Mouse (Mus musculus): ENCODE data around the gene Git2. TPM values are rescaled to one million over a fixed set of nuclear protein-coding genes. Genes with fewer than 3 reads are reported as not detected.

Git2 gene
- 7.5 TPM for polyA plus RNA-seq (2014; fragmentation: Illumina TruSeq; extraction: RNeasy Lipid Tissue Mini Kit (QIAGEN cat#74804); ENCODE audit: low read depth, low replicate concordance)

GRCm38 (mm10) chr5:114775056-114775979, at the start of gene Git2:
Gene Git2, minus strand, starts transcription at chr5:114775517.

GRCm38 (mm10) chr5:114822796-114823688, 47.7 kb upstream of the Git2 start, which contains the start of gene 1500011B03Rik:
Gene 1500011B03Rik, minus strand, starts transcription at chr5:114823468.

GRCm38 (mm10) chr5:114774403-114775051, 790 bp downstream of the Git2 start, which contains the start of gene Ankrd13a:
Gene Ankrd13a, plus strand, starts transcription at chr5:114774677.

GRCm38 (mm10) chr5:114707265-114708068, 67.8 kb downstream of the Git2 start, which contains the start of gene Tchp:
Gene Tchp, plus strand, starts transcription at chr5:114707760.

DNA sequence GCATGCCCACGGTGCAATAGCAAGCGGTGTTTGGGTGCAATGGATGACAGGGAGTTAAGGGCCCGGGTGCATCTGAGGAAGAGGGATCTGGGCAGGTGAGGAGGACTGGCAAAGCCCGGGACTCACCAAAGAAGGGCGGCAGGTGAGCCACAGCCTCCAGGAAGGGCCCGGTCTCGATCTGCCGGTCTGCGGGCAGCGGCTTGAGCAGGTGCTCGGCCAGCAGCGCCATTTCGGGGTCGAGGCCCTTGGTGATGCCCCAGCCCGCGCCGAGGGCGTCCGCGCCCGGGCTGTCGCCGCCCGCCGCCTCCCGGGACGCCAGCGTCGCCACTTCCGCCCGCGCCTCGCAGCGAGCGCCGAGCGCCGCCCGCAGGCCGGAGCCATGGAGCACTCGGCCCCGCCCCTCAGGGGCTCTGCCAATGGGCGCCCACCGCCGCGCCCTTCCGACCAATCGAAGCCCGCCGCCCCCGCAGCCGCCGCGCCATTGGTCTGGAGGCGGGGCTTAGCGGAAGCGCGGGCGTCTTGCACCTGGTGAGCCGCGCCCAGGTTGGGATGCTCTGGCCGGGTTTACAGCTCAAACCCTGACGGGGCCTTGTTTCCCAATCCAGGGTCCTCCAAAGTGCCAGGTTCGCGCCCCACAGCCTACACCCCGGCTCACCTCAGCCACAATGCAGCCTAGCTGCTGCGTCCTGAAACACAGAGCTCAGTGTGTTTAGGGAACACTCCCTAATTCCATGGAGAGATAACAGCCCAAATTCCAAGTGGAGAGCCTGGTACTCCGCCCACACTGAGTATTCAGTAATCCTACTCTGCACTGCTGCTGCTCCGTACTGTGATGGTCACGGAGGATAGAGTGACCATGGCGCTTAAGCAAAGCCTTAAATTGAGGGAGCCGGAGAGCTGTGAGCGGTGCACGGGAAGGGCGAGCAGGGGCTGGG, 84.4 kb downstream of the Git2 start, which contains the start of gene Gltp:
Gene Gltp, minus strand, starts transcription at position 352 of the 935 bp plus-strand sequence.

Other genes with a start within 250 kb of the Git2 start
- gene Fam222a, start 207.5 kb downstream of the Git2 start, polyA plus RNA-seq (2014; fragmentation: Illumina TruSeq; extraction: RNeasy Lipid Tissue Mini Kit (QIAGEN cat#74804); ENCODE audit: low read depth, low replicate concordance): 1.1 TPM
- not detected for gene Trpv4, start 117.1 kb downstream of the Git2 start, polyA plus RNA-seq (2014; fragmentation: Illumina TruSeq; extraction: RNeasy Lipid Tissue Mini Kit (QIAGEN cat#74804); ENCODE audit: low read depth, low replicate concordance)
- 3.3 TPM for gene Gltp, start 84.5 kb downstream of the Git2 start, polyA plus RNA-seq (2014; fragmentation: Illumina TruSeq; extraction: RNeasy Lipid Tissue Mini Kit (QIAGEN cat#74804); ENCODE audit: low read depth, low replicate concordance)
- gene Tchp, start 67.8 kb downstream of the Git2 start, polyA plus RNA-seq (2014; fragmentation: Illumina TruSeq; extraction: RNeasy Lipid Tissue Mini Kit (QIAGEN cat#74804); ENCODE audit: low read depth, low replicate concordance): 12.0 TPM
- 109 TPM for gene Ankrd13a, start 840 bp downstream of the Git2 start, polyA plus RNA-seq (2014; fragmentation: Illumina TruSeq; extraction: RNeasy Lipid Tissue Mini Kit (QIAGEN cat#74804); ENCODE audit: low read depth, low replicate concordance)
- 44.9 TPM for gene 1500011B03Rik, start 48.0 kb upstream of the Git2 start, polyA plus RNA-seq (2014; fragmentation: Illumina TruSeq; extraction: RNeasy Lipid Tissue Mini Kit (QIAGEN cat#74804); ENCODE audit: low read depth, low replicate concordance)
- 31.9 TPM for gene 4930519G04Rik, start 78.1 kb upstream of the Git2 start, polyA plus RNA-seq (2014; fragmentation: Illumina TruSeq; extraction: RNeasy Lipid Tissue Mini Kit (QIAGEN cat#74804); ENCODE audit: low read depth, low replicate concordance)
- not detected for gene Gm9936, start 83.2 kb upstream of the Git2 start, polyA plus RNA-seq (2014; fragmentation: Illumina TruSeq; extraction: RNeasy Lipid Tissue Mini Kit (QIAGEN cat#74804); ENCODE audit: low read depth, low replicate concordance)
- 8.8 TPM for gene Oasl2, start 121.4 kb upstream of the Git2 start, polyA plus RNA-seq (2014; fragmentation: Illumina TruSeq; extraction: RNeasy Lipid Tissue Mini Kit (QIAGEN cat#74804); ENCODE audit: low read depth, low replicate concordance)
- gene Oasl1, start 147.7 kb upstream of the Git2 start, polyA plus RNA-seq (2014; fragmentation: Illumina TruSeq; extraction: RNeasy Lipid Tissue Mini Kit (QIAGEN cat#74804); ENCODE audit: low read depth, low replicate concordance): 0.22 TPM
- 0.84 TPM for gene 2210016L21Rik, start 166.6 kb upstream of the Git2 start, polyA plus RNA-seq (2014; fragmentation: Illumina TruSeq; extraction: RNeasy Lipid Tissue Mini Kit (QIAGEN cat#74804); ENCODE audit: low read depth, low replicate concordance)
- gene Hnf1a, start 195.6 kb upstream of the Git2 start, polyA plus RNA-seq (2014; fragmentation: Illumina TruSeq; extraction: RNeasy Lipid Tissue Mini Kit (QIAGEN cat#74804); ENCODE audit: low read depth, low replicate concordance): not detected
- 68.8 TPM for gene Sppl3, start 235.6 kb upstream of the Git2 start, polyA plus RNA-seq (2014; fragmentation: Illumina TruSeq; extraction: RNeasy Lipid Tissue Mini Kit (QIAGEN cat#74804); ENCODE audit: low read depth, low replicate concordance)